Mouse (Mus musculus): ENCODE measurements around the gene Ttc39a. TPM values are rescaled to one million over a fixed set of nuclear protein-coding genes. Genes with fewer than 3 reads are reported as not detected.

Gene Ttc39a
- polyA plus RNA-seq, 1 experiment from 2014 or later, result 3.8 TPM

DNA sequence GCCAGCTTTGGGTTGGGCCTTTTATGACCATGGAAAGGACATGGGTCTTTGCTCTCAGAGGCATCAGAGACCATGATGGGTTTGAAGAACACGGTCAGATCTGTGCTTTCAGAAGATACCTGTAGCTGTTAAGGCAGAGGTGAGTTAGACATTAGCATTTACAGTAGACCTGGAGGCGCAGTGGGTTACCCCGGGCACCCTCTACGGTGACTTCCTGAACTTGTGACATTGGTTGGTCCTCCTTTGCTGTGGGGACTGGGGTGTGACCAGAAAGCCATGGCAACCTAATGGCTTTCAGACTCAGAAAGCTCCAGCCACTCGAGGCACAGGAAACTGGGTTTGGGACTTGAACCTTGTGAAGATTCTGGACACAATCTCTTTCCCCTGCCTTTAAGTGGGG lies 5.8 kb downstream of the Ttc39a start:
- H3K27me3 ChIP-seq (ENCODE audit: control insufficient read depth, insufficient read depth, low read length), result no peaks in the 10 kb centered on the region
- WGBS, result 90% methylated on average over 5 of the region's 5 CpGs
- H3K4me3 ChIP-seq (ENCODE audit: low read depth, low read length), result no peak overlapping the region
- H3K9me3 ChIP-seq (ENCODE audit: control insufficient read depth, low read length), result no peaks in the 10 kb centered on the region
- ATAC-seq (replicated peaks; ENCODE audit: low FRiP score) (no peak), DNase-seq (ENCODE audit: low spot score) (no peak)
- H3K4me2 ChIP-seq (ENCODE audit: low read depth, low read length, severe bottlenecking), result no peak overlapping the region
- H3K36me3 ChIP-seq (ENCODE audit: control insufficient read depth, insufficient read depth, low read length), result no peaks in the 10 kb centered on the region
- H3K9ac ChIP-seq (ENCODE audit: low read length), result no peak overlapping the region
- H3K4me1 ChIP-seq (replicated peaks; ENCODE audit: control insufficient read depth, insufficient read depth, low read length), result peaks cover under 1% of the 10 kb centered on the region; the same call in 1 of the 2 replicates
- no peak overlapping the region for H3K27ac ChIP-seq (ENCODE audit: low read depth, low read length)

DNA sequence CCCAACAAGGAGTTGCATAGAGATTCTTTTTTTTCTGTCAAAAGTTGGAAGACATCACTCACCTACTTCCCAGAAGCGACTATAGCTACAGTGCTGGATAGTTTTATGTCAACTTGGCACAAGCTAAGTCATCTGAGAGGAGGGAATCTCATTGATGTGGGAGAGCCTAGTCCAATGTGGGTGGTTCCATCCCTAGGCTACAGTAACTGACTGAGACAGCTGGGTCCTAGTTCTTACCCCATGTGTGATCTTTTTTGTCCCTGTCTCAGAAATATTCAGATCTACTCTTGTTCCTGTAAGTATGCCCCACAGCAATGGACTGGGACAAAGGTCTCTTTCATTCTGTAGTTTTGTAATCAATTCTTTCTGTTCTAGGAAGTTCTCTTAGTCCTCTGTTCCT lies 11.6 kb downstream of the Ttc39a start:
- no peak overlapping the region for H3K27ac ChIP-seq (ENCODE audit: low read depth, low read length)
- H3K4me2 ChIP-seq (ENCODE audit: low read depth, low read length, severe bottlenecking), result no peak overlapping the region
- no peaks in the 10 kb centered on the region for H3K4me1 ChIP-seq (replicated peaks; ENCODE audit: control insufficient read depth, insufficient read depth, low read length)
- no peaks in the 10 kb centered on the region for H3K36me3 ChIP-seq (ENCODE audit: control insufficient read depth, insufficient read depth, low read length)
- H3K27me3 ChIP-seq (ENCODE audit: control insufficient read depth, insufficient read depth, low read length), result no peaks in the 10 kb centered on the region
- H3K9ac ChIP-seq (ENCODE audit: low read length), result no peak overlapping the region
- no peak overlapping the region for H3K4me3 ChIP-seq (ENCODE audit: low read depth, low read length)
- H3K9me3 ChIP-seq (ENCODE audit: control insufficient read depth, low read length), result no peaks in the 10 kb centered on the region
- ATAC-seq (replicated peaks; ENCODE audit: low FRiP score) (no peak), DNase-seq (ENCODE audit: low spot score) (no peak)
- WGBS, result 89% methylated on average over 1 of the region's 1 CpGs

- no peaks in the 10 kb centered on the region for H3K4me1 ChIP-seq (replicated peaks; ENCODE audit: control insufficient read depth, insufficient read depth, low read length)
- no peak overlapping the region for H3K4me3 ChIP-seq (ENCODE audit: low read depth, low read length)
- H3K4me2 ChIP-seq (ENCODE audit: low read depth, low read length, severe bottlenecking), result no peak overlapping the region
- 38% methylated on average over 3 of the region's 3 CpGs for whole genome bisulfite sequencing
- no peak overlapping the region for H3K27ac ChIP-seq (ENCODE audit: low read depth, low read length)
- no peaks in the 10 kb centered on the region for H3K27me3 ChIP-seq (ENCODE audit: control insufficient read depth, insufficient read depth, low read length)
- H3K36me3 ChIP-seq (ENCODE audit: control insufficient read depth, insufficient read depth, low read length), result no peaks in the 10 kb centered on the region
- no peak for DNase-seq (ENCODE audit: low spot score)
- no peaks in the 10 kb centered on the region for H3K9me3 ChIP-seq (ENCODE audit: control insufficient read depth, low read length)
- no peak overlapping the region for H3K9ac ChIP-seq (ENCODE audit: low read length)
- no peak for ATAC-seq (replicated peaks; ENCODE audit: low FRiP score)
Observed at GRCm38 (mm10) chr4:109419017-109419416, 12.6 kb downstream of the Ttc39a start.

GRCm38 (mm10) chr4:109419563-109419962 lies 13.1 kb downstream of the Ttc39a start:
- Histone ChIP-seq H3K4me1 (replicated peaks; ENCODE audit: control insufficient read depth, insufficient read depth, low read length) (no peaks in the 10 kb centered on the region), H3K27ac (ENCODE audit: low read depth, low read length) (no peak overlapping the region), H3K27me3 (ENCODE audit: control insufficient read depth, insufficient read depth, low read length) (no peaks in the 10 kb centered on the region), H3K4me2 (ENCODE audit: low read depth, low read length, severe bottlenecking) (no peak overlapping the region), H3K9ac (ENCODE audit: low read length) (no peak overlapping the region), H3K9me3 (ENCODE audit: control insufficient read depth, low read length) (no peaks in the 10 kb centered on the region), H3K36me3 (ENCODE audit: control insufficient read depth, insufficient read depth, low read length) (no peaks in the 10 kb centered on the region), H3K4me3 (ENCODE audit: low read depth, low read length) (no peak overlapping the region)
- 89% methylated on average over 4 of the region's 4 CpGs for WGBS
- ATAC-seq (replicated peaks; ENCODE audit: low FRiP score) (no peak), DNase-seq (ENCODE audit: low spot score) (no peak)

DNA sequence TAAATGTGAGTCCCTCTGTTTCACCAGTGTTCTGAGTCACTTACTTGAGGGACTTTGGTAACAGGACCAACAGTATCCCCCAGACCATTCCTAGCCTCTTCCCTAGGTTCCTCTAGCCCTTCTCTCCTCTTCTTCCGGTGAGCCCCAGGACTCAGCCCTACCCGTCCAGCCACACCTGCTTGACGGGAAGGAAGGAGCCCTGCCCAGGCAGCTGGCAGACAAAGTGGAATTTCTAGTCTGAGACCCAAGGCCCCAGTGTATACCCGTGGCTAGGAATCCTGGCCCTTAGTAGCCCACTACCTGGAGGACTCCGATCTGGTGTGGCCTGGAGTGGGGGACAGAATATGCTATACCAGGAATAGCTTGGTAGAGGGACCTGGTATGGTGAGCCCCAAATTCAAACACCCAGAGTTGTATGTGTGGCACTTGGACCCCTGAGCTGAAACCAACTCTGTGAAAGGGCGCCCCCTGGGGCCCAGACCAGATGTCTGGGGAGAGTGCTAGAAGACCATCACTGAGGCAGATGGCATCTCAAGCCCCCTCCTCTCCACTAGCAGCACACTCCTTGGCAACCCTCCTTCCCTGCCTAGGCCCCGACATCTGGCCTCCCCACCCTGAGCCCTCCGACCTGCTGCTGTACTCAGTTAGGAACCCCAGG lies 13.8 kb downstream of the Ttc39a start:
- Histone ChIP-seq H3K4me1 (replicated peaks; ENCODE audit: control insufficient read depth, insufficient read depth, low read length) (no peaks in the 10 kb centered on the region), H3K27me3 (ENCODE audit: control insufficient read depth, insufficient read depth, low read length) (no peaks in the 10 kb centered on the region), H3K9me3 (ENCODE audit: control insufficient read depth, low read length) (no peaks in the 10 kb centered on the region), H3K4me3 (ENCODE audit: low read depth, low read length) (no peak overlapping the region), H3K9ac (ENCODE audit: low read length) (no peak overlapping the region), H3K4me2 (ENCODE audit: low read depth, low read length, severe bottlenecking) (no peak overlapping the region), H3K27ac (ENCODE audit: low read depth, low read length) (no peak overlapping the region), H3K36me3 (ENCODE audit: control insufficient read depth, insufficient read depth, low read length) (no peaks in the 10 kb centered on the region)
- DNase-seq (ENCODE audit: low spot score) (no peak), ATAC-seq (replicated peaks; ENCODE audit: low FRiP score) (0 out of 2 replicates have a peak, but pooled peaks have one; percentile 18)
- 63% methylated on average over 8 of the region's 8 CpGs for WGBS

- 91% methylated on average over 7 of the region's 7 CpGs for WGBS
- Histone ChIP-seq H3K36me3 (ENCODE audit: control insufficient read depth, insufficient read depth, low read length) (no peaks in the 10 kb centered on the region), H3K4me3 (ENCODE audit: low read depth, low read length) (no peak overlapping the region), H3K9ac (ENCODE audit: low read length) (no peak overlapping the region), H3K27me3 (ENCODE audit: control insufficient read depth, insufficient read depth, low read length) (no peaks in the 10 kb centered on the region), H3K4me1 (replicated peaks; ENCODE audit: control insufficient read depth, insufficient read depth, low read length) (no peaks in the 10 kb centered on the region), H3K4me2 (ENCODE audit: low read depth, low read length, severe bottlenecking) (no peak overlapping the region), H3K27ac (ENCODE audit: low read depth, low read length) (no peak overlapping the region), H3K9me3 (ENCODE audit: control insufficient read depth, low read length) (no peaks in the 10 kb centered on the region)
- ATAC-seq (replicated peaks; ENCODE audit: low FRiP score), result no peak
- no peak for DNase-seq (ENCODE audit: low spot score)
Observed at GRCm38 (mm10) chr4:109421608-109422007, 15.2 kb downstream of the Ttc39a start.

GRCm38 (mm10) chr4:109422436-109422835 lies 16.0 kb downstream of the Ttc39a start:
- no peak overlapping the region for H3K4me3 ChIP-seq (ENCODE audit: low read depth, low read length)
- WGBS, result 72% methylated on average over 6 of the region's 6 CpGs

DNA sequence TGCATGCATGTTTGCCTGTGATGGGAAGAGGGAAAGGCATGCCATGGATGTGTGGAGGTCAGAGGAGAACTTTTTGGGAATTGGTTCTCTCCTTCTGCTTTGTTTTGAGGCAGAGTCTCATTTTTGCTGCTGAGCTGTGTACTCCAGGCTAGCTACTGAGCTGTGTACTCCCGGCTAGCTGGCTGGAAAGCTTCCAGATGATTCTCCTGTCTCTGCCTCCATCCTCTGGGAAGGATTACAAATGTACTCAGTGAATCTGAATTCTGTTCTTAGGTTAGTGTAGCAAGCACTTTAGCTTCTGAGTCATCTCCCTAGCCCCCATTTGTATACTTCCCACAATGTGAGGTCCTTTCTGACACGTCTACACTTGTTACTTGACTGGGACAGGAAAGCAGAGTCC lies 17.0 kb downstream of the Ttc39a start:
- 76% methylated on average over 2 of the region's 2 CpGs for WGBS
- no peak for ATAC-seq (replicated peaks; ENCODE audit: low FRiP score)

More at GRCm38 (mm10) chr4:109422436-109422835, 16.0 kb downstream of the Ttc39a start:
- no peaks in the 10 kb centered on the region for H3K9me3 ChIP-seq (ENCODE audit: control insufficient read depth, low read length)
- no peaks in the 10 kb centered on the region for H3K4me1 ChIP-seq (replicated peaks; ENCODE audit: control insufficient read depth, insufficient read depth, low read length)
- H3K9ac ChIP-seq (ENCODE audit: low read length), result no peak overlapping the region
- no peaks in the 10 kb centered on the region for H3K27me3 ChIP-seq (ENCODE audit: control insufficient read depth, insufficient read depth, low read length)
- H3K36me3 ChIP-seq (ENCODE audit: control insufficient read depth, insufficient read depth, low read length), result no peaks in the 10 kb centered on the region
- no peak for ATAC-seq (replicated peaks; ENCODE audit: low FRiP score)
- no peak overlapping the region for H3K4me2 ChIP-seq (ENCODE audit: low read depth, low read length, severe bottlenecking)
- DNase-seq (ENCODE audit: low spot score), result no peak
- H3K27ac ChIP-seq (ENCODE audit: low read depth, low read length), result no peak overlapping the region

DNA sequence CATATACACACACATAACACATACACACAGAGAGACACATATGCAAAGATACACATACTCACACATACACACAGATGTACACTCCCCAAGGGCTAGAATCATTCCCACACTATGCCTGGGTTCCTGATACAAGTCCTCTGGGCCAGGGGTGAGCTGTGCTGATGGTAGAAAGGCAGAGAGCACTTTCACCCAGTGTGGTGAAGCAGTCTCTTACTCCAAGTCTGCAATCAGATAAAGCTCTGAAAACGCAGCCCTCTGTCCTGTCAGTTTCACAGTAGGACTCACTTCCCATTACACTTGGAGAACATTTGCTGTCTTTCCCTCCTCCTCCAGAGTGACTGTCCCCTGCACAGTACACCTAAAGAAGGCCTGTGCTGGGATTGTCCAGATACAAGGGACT lies 20.6 kb downstream of the Ttc39a start:
- H3K27ac ChIP-seq (ENCODE audit: low read depth, low read length), result no peak overlapping the region
- H3K9ac ChIP-seq (ENCODE audit: low read length), result no peak overlapping the region
- no peaks in the 10 kb centered on the region for H3K27me3 ChIP-seq (ENCODE audit: control insufficient read depth, insufficient read depth, low read length)
- DNase-seq (ENCODE audit: low spot score), result no peak
- no peak overlapping the region for H3K4me2 ChIP-seq (ENCODE audit: low read depth, low read length, severe bottlenecking)
- no peaks in the 10 kb centered on the region for H3K9me3 ChIP-seq (ENCODE audit: control insufficient read depth, low read length)
- H3K4me3 ChIP-seq (ENCODE audit: low read depth, low read length), result no peak overlapping the region
- WGBS, result 59% methylated on average over 1 of the region's 1 CpGs
- ATAC-seq (replicated peaks; ENCODE audit: low FRiP score), result no peak
- H3K4me1 ChIP-seq (replicated peaks; ENCODE audit: control insufficient read depth, insufficient read depth, low read length), result no peaks in the 10 kb centered on the region; the same call in 1 of the 2 replicates
- no peaks in the 10 kb centered on the region for H3K36me3 ChIP-seq (ENCODE audit: control insufficient read depth, insufficient read depth, low read length)

More for the DNA sequence above, 17.0 kb downstream of the Ttc39a start:
- H3K9me3 ChIP-seq (ENCODE audit: control insufficient read depth, low read length), result no peaks in the 10 kb centered on the region
- H3K4me1 ChIP-seq (replicated peaks; ENCODE audit: control insufficient read depth, insufficient read depth, low read length), result no peaks in the 10 kb centered on the region
- no peaks in the 10 kb centered on the region for H3K36me3 ChIP-seq (ENCODE audit: control insufficient read depth, insufficient read depth, low read length)
- no peaks in the 10 kb centered on the region for H3K27me3 ChIP-seq (ENCODE audit: control insufficient read depth, insufficient read depth, low read length)
- H3K4me2 ChIP-seq (ENCODE audit: low read depth, low read length, severe bottlenecking), result no peak overlapping the region
- DNase-seq (ENCODE audit: low spot score), result no peak
- no peak overlapping the region for H3K9ac ChIP-seq (ENCODE audit: low read length)
- no peak overlapping the region for H3K4me3 ChIP-seq (ENCODE audit: low read depth, low read length)
- no peak overlapping the region for H3K27ac ChIP-seq (ENCODE audit: low read depth, low read length)

Measured in forebrain, embryonic 11.5 days (tissue).